Mouse (Mus musculus): Measurements from ENCODE around the gene Naa16.

Naa16 gene

DNA sequence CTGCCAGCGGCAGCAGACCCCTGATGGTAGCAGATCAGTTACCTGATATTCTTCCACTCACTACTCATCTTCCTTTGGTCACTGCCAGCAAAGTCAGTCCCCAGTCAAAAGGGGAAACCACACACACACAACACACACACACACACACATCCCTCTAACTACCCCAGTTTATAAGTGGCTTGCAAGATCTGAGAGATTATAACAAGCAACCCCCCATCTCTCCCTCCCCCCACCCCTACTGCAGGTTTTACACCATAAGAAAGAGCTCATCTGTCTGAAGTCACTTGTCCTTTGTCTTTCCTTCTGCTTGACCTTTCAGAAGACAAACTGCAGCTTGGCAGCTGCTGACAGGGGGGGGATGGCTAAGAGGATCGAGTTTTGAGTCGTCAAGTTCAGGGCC is 115.1 kb downstream of the Naa16 start:
- no peak for DNase-seq (ENCODE audit: low read depth, low spot score)
